Mouse (Mus musculus) spleen, postnatal 14 days (tissue): ENCODE results near the gene Epha1.

Source experiments
- DNase-seq, 2 experiments: peaks; one replicate each; pipeline ENCODE4 v3.0.0; 2021 to 2022; ENCODE audit warnings: low spot score in 2 of 2

Epha1 gene

GRCm38 (mm10) chr6:42372816-42373547, at the start of gene Epha1:
TSS of gene Epha1 (minus strand) at chr6:42373268.
- peak in 1 of 2 experiments; percentile 47 for DNase-seq

GRCm38 (mm10) chr6:42421439-42421838, 48.4 kb upstream of the Epha1 start:
- no peak for DNase-seq

- no peak for DNase-seq
Observed at GRCm38 (mm10) chr6:42419443-42419842, 46.4 kb upstream of the Epha1 start.

- no peak for DNase-seq
Observed at GRCm38 (mm10) chr6:42405134-42405533, 32.1 kb upstream of the Epha1 start, which contains the start of gene Tas2r135. TSS of gene Tas2r135 (plus strand) at chr6:42405434.

- no peak for DNase-seq
Observed at GRCm38 (mm10) chr6:42399938-42400337, 26.9 kb upstream of the Epha1 start, which contains the start of gene Tas2r143. TSS of gene Tas2r143 (plus strand) at chr6:42400238.

GRCm38 (mm10) chr6:42398998-42399397, 25.9 kb upstream of the Epha1 start:
- no peak for DNase-seq

- DNase-seq: no peak
Observed at GRCm38 (mm10) chr6:42398285-42398684, 25.2 kb upstream of the Epha1 start.

- no peak for DNase-seq
Observed at GRCm38 (mm10) chr6:42397041-42397657, 24.1 kb upstream of the Epha1 start.

- DNase-seq: peak in 1 of 2 experiments; percentile 15
Observed at GRCm38 (mm10) chr6:42395960-42396809, 23.1 kb upstream of the Epha1 start.

GRCm38 (mm10) chr6:42391796-42392330, 18.8 kb upstream of the Epha1 start:
- DNase-seq: no peak

GRCm38 (mm10) chr6:42385635-42386034, 12.6 kb upstream of the Epha1 start:
- DNase-seq: no peak

- no peak for DNase-seq
Observed at GRCm38 (mm10) chr6:42383360-42383759, 10.3 kb upstream of the Epha1 start.

- DNase-seq: no peak
Observed at GRCm38 (mm10) chr6:42381916-42382381, 8.9 kb upstream of the Epha1 start.

GRCm38 (mm10) chr6:42381221-42381620, 8.2 kb upstream of the Epha1 start:
- DNase-seq: no peak

- DNase-seq: no peak
Observed at GRCm38 (mm10) chr6:42380416-42381144, 7.5 kb upstream of the Epha1 start.

- no peak for DNase-seq
Observed at GRCm38 (mm10) chr6:42379551-42379950, 6.5 kb upstream of the Epha1 start.

- DNase-seq: no peak
Observed at GRCm38 (mm10) chr6:42377280-42377679, 4.2 kb upstream of the Epha1 start.

- no peak for DNase-seq
Observed at GRCm38 (mm10) chr6:42376504-42377019, 3.5 kb upstream of the Epha1 start.

GRCm38 (mm10) chr6:42376016-42376415, 2.9 kb upstream of the Epha1 start:
- no peak for DNase-seq

GRCm38 (mm10) chr6:42375131-42375530, 2.1 kb upstream of the Epha1 start:
- DNase-seq: no peak

- no peak for DNase-seq
Observed at GRCm38 (mm10) chr6:42374701-42375100, 1.6 kb upstream of the Epha1 start.
